Mouse (Mus musculus): ENCODE measurements around the gene Ptdss2.

Ptdss2 gene

GRCm38 (mm10) chr7:141122245-141122644 lies at the start of gene Ptdss2:
Gene Ptdss2, plus strand, starts transcription at chr7:141122382.
- no peak for DNase-seq (ENCODE audit: low spot score in 2 of 2)

GRCm38 (mm10) chr7:141073782-141074181 lies 48.4 kb upstream of the Ptdss2 start:
- DNase-seq (ENCODE audit: low spot score in 2 of 2), result no peak

GRCm38 (mm10) chr7:141077841-141078240 lies 44.3 kb upstream of the Ptdss2 start, which contains the start of gene Pkp3:
Gene Pkp3, plus strand, starts transcription at chr7:141078218.
- DNase-seq (ENCODE audit: low spot score in 2 of 2), result no peak

- no peak for DNase-seq (ENCODE audit: low spot score in 2 of 2)
Observed at GRCm38 (mm10) chr7:141078876-141079275, 43.3 kb upstream of the Ptdss2 start.

GRCm38 (mm10) chr7:141079481-141080449 lies 42.4 kb upstream of the Ptdss2 start:
- DNase-seq (ENCODE audit: low spot score in 2 of 2), result no peak

GRCm38 (mm10) chr7:141087894-141088293 lies 34.3 kb upstream of the Ptdss2 start:
- DNase-seq (ENCODE audit: low spot score in 2 of 2), result peak in 1 of 2 experiments; percentile 60

- peak in 1 of 2 experiments; percentile 38 for DNase-seq (ENCODE audit: low spot score in 2 of 2)
Observed at GRCm38 (mm10) chr7:141088473-141088872, 33.7 kb upstream of the Ptdss2 start.

- DNase-seq (ENCODE audit: low spot score in 2 of 2), result no peak
Observed at GRCm38 (mm10) chr7:141090228-141090627, 32.0 kb upstream of the Ptdss2 start.

GRCm38 (mm10) chr7:141092051-141092735 lies 30.0 kb upstream of the Ptdss2 start:
- peak; percentile 80 to 83 for DNase-seq (ENCODE audit: low spot score in 2 of 2)

- DNase-seq (ENCODE audit: low spot score in 2 of 2), result no peak
Observed at GRCm38 (mm10) chr7:141093950-141094349, 28.2 kb upstream of the Ptdss2 start.

GRCm38 (mm10) chr7:141094487-141095205 lies 27.5 kb upstream of the Ptdss2 start:
- DNase-seq (ENCODE audit: low spot score in 2 of 2), result no peak

GRCm38 (mm10) chr7:141096021-141096420 lies 26.2 kb upstream of the Ptdss2 start:
- DNase-seq (ENCODE audit: low spot score in 2 of 2), result peak; percentile 59 to 61

GRCm38 (mm10) chr7:141096649-141097056 lies 25.5 kb upstream of the Ptdss2 start:
- peak; percentile 90 to 91 for DNase-seq (ENCODE audit: low spot score in 2 of 2)

GRCm38 (mm10) chr7:141097177-141097576 lies 25.0 kb upstream of the Ptdss2 start:
- DNase-seq (ENCODE audit: low spot score in 2 of 2), result no peak

GRCm38 (mm10) chr7:141099911-141100691 lies 22.1 kb upstream of the Ptdss2 start, which contains the start of gene Sigirr:
Gene Sigirr, minus strand, starts transcription at chr7:141100572.
- DNase-seq (ENCODE audit: low spot score in 2 of 2), result peak; percentile 58 to 68

GRCm38 (mm10) chr7:141103161-141103560 lies 19.0 kb upstream of the Ptdss2 start:
- DNase-seq (ENCODE audit: low spot score in 2 of 2), result no peak

GRCm38 (mm10) chr7:141115874-141116273 lies 6.3 kb upstream of the Ptdss2 start:
- no peak for DNase-seq (ENCODE audit: low spot score in 2 of 2)

GRCm38 (mm10) chr7:141117636-141118035 lies 4.5 kb upstream of the Ptdss2 start, which contains the start of gene Ano9:
Gene Ano9, minus strand, starts transcription at chr7:141117806.
- no peak for DNase-seq (ENCODE audit: low spot score in 2 of 2)

GRCm38 (mm10) chr7:141119487-141119886 lies 2.7 kb upstream of the Ptdss2 start:
- DNase-seq (ENCODE audit: low spot score in 2 of 2), result no peak

GRCm38 (mm10) chr7:141120605-141121004 lies 1.6 kb upstream of the Ptdss2 start:
- DNase-seq (ENCODE audit: low spot score in 2 of 2), result no peak

- no peak for DNase-seq (ENCODE audit: low spot score in 2 of 2)
Observed at GRCm38 (mm10) chr7:141121051-141121531, 1.1 kb upstream of the Ptdss2 start.

All from thymus, postnatal 10 days (tissue).